Mouse (Mus musculus): Measurements from ENCODE around the gene 4430402I18Rik. TPM values are rescaled to one million over a fixed set of nuclear protein-coding genes. Genes with fewer than 3 reads are reported as not detected.

Gene 4430402I18Rik
- total RNA-seq, 2 experiments from 2014 or later = 4.7 to 6.7 TPM

DNA sequence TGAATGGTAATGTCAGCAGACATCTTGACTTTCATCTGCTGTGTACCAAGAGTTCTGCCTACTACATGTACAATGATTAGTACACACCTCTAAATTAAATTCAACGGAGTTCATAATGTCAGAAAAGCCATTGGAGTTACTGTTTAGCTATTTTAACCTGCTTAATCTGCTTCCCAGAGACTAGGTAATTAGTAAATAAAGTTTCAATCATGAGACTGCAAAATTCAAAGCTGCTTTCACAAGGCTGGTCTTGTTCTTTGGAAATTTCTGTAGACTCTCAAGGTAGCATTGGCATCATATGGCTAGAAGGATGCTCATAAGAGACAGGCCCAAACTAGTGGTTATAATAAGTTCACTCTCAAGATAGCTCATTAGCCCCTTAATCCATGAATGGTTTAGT is 112.8 kb downstream of the 4430402I18Rik start:
- no peak for DNase-seq (ENCODE audit: low spot score in 2 of 2)
- intact Hi-C loops (cut with DNase I) = no loop called here

GRCm38 (mm10) chr19:28852001-28852400 is 115.6 kb downstream of the 4430402I18Rik start:
- intact Hi-C loops (cut with DNase I) = no loop called here
- DNase-seq (ENCODE audit: low spot score in 2 of 2) = no peak

DNA sequence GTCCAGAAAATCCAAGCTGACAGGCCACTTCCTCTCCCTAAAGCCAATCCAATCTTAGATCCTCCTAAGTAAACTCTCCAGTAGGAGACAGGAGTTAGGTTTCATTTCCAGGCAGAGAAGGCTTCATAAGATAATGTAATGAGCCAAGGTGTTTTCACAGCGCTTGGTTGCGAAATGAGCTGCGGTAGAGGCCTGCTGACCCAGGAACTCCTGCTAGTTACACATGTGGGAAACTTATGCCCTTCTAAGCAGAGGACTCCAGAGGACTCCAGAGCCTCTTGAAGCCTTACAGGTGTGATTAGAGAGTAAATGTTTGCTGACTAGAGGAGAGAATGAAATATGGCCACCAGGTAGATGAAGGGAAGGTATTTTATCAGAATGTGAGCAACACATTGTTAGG is 117.1 kb downstream of the 4430402I18Rik start:
- intact Hi-C loops (cut with DNase I) = no loop called here
- no peak for DNase-seq (ENCODE audit: low spot score in 2 of 2)

DNA sequence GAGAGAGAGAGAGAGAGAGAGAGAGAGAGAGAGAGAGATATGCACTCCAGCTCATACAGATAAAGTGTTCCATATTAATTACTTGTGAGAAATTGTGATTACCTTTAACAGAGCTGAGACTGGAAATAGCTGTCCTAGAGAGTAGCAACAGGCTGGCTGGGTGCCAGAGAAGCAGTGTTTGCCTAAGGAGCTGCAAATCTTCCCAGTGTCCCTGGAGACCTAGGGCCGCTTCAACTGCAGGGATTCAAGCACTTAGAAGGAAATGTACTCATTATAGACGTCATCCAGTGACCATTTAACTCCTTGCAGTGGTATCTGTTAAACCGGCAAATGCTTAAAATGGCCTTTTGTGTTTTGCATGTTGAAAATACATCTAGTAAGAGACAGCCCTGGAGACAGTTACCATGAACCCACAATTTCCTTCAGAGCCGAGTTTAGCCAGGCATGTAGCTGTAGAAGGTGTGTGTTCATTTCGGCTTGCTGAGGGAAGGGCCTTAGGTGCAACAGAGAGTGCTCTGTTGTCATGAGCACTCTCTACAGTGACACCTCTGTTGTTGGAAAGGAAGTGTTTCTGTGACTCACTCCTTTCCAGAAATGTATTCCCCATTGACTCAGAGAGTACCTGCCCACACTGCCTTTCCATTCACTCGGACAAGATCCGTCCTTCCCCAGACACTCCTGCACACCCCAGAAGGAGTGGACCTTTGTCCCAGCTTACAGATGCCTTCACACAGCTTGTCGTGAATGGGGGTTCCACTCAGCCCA is 122.5 kb downstream of the 4430402I18Rik start:
- DNase-seq (ENCODE audit: low spot score in 2 of 2) = peak; percentile 57 to 61
- intact Hi-C loops (cut with DNase I) = no loop called here

Other genes with a start within 250 kb of the 4430402I18Rik start
- 100 to 1,000 TPM; 107 to 115 TPM for gene Slc1a1, start 132.8 kb downstream of the 4430402I18Rik start, total RNA-seq (2021)
- 10 to 100 TPM; 43.9 to 44.5 TPM for gene Plpp6, start 3.8 kb downstream of the 4430402I18Rik start, total RNA-seq (2021)
- gene Cdc37l1, start 22.6 kb upstream of the 4430402I18Rik start, total RNA-seq (2021) = 10 to 100 TPM; 81.8 to 83.5 TPM
- 10 to 100 TPM; 52.3 to 53.2 TPM for gene Ak3, start 80.2 kb upstream of the 4430402I18Rik start, total RNA-seq (2021)
- gene Rcl1, start 133.6 kb upstream of the 4430402I18Rik start, total RNA-seq (2021) = 10 to 100 TPM; 12.7 to 15.6 TPM

Data from left cerebral cortex, postnatal 14 days (tissue).